Mouse (Mus musculus) myocyte (in vitro differentiated cells): ENCODE results near the gene B4galt7.

Source experiments
- POLR2A ChIP-seq: IDR thresholded peaks from one replicate; pipeline ENCODE4 v1.6.1; 2011; ENCODE audit warnings: low read depth, mild to moderate bottlenecking, control low read depth, moderate library complexity; ENCODE audit not compliant: insufficient read length
- TCF12 ChIP-seq: IDR thresholded peaks from one replicate; pipeline ENCODE4 v1.6.1; 2011; ENCODE audit warnings: mild to moderate bottlenecking, control low read depth; ENCODE audit not compliant: poor library complexity, insufficient read depth, severe bottlenecking

DNA sequence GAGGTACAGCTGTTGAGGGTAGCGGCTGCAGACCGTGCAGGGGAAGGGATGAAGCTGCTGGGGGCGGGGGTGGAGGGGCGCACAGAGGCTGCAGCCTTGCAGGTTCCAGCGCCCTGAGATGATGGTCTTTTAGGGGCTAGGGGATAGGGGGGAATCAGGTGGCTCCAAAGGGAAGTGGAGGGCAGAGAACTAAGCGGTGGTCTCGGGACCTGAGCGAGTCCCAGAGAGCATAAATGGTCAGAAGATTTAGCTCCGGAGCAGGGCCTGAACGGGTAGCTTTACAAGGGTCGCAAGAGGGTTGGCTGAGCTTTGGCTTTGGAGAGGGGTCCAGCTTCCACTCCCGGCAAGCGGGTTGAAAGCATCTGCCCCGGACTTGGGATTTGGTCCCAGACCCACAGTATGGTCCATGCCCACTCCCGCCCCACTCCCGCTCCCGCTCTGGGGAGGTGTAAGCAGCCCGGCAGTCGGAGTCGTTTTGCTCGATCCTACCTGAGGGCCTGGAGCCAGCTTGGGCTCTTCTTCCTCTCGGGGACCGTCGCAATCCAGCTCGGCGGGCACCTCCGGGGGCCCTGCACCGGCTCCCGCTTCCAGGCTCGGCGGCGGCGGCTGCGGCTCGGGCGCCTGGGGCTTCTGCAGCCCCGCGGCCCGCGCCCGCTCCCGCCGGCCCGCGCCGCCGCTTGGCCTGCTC is 29.3 kb upstream of the B4galt7 start:
- TF ChIP-seq TCF12 (no peak), POLR2A (no peak)
